Comparison of ENCODE assay signal across 9 mouse cellular contexts in the genomic region with DNA sequence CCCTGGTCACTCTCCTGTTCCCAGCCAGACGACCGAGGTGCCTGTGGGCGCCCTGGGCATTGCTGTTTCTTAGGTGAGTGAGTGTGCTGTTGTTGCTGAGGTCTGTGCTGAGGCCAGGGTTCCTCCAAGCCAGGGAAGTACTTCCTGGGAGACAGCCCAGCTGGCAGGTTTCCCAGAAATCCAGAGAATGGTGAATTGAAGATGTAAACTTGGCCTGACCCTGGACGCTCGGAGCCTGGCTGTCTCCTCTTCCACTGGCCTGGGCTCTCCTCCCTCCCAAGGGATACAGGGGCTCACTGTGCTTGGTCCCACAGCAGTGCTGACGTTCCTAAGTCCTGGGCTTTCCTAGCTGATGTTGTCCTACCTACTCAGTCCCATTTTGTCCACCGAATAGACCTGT. TPM values are rescaled to one million over a fixed set of nuclear protein-coding genes. Genes with fewer than 3 reads are reported as not detected.
DNase-seq lines count a peak whose midpoint lies in the region; ATAC-seq and TF ChIP-seq lines count a peak whose summit lies in the region.
"Had no signal": no experiment of that assay in that cellular context is flagged by ENCODE, and none has a peak within 500 bp of the region (broad histone marks: within the 10 kb centered on the region; RNA-seq: fewer than 3 reads in every experiment).

No protein-coding gene starts in this region.

- 0 out of 2 replicates have a peak, but pooled peaks cover 4% of the 10 kb centered on the region for H3K36me3 ChIP-seq in kidney, embryonic 16.5 days (ENCODE audit: insufficient read depth, low read length)
- H3K36me3 ChIP-seq in heart, embryonic 13.5 days, result 0 out of 2 replicates have a peak, but pooled peaks cover 3% of the 10 kb centered on the region
- no peaks in the 10 kb centered on the region for H3K36me3 ChIP-seq in forebrain, embryonic 12.5 days (replicated peaks)

- H3K4me2 ChIP-seq in kidney, embryonic 16.5 days (replicated peaks; ENCODE audit: low read depth, low read length), result no peak overlapping the region
- H3K4me2 ChIP-seq in heart, embryonic 13.5 days, result no peak overlapping the region
- H3K4me2 ChIP-seq in forebrain, embryonic 12.5 days, result no peak overlapping the region

- 63% methylated on average over 7 of the region's 7 CpGs for WGBS in kidney, embryonic 16.5 days
- 48% methylated on average over 7 of the region's 7 CpGs for WGBS in heart, embryonic 13.5 days
- 25% methylated on average over 7 of the region's 7 CpGs for WGBS in lung, adult 2 months
- WGBS in forebrain, embryonic 12.5 days, result 69% methylated on average over 7 of the region's 7 CpGs

- H3K4me1 ChIP-seq in kidney, embryonic 16.5 days (ENCODE audit: insufficient read depth, low read length), result peaks cover 18% of the 10 kb centered on the region
- H3K4me1 ChIP-seq in heart, embryonic 13.5 days, result peaks cover 41% of the 10 kb centered on the region
- H3K4me1 ChIP-seq in lung, adult 2 months (ENCODE audit: control insufficient read depth, insufficient read depth, low read length), result peaks cover 29% of the 10 kb centered on the region
- H3K4me1 ChIP-seq in forebrain, embryonic 12.5 days, result peaks cover 17% of the 10 kb centered on the region

- H3K27ac ChIP-seq in kidney, embryonic 16.5 days (ENCODE audit: low read length), result no peak overlapping the region
- peak overlapping the region; percentile 42 for H3K27ac ChIP-seq in heart, embryonic 13.5 days (replicated peaks)
- no peak overlapping the region for H3K27ac ChIP-seq in forebrain, embryonic 12.5 days
- H3K27ac ChIP-seq: macrophage had no signal

- ATAC-seq in kidney, embryonic 16.5 days (ENCODE audit: low FRiP score, low TSS enrichment), result no peak
- ATAC-seq in heart, embryonic 13.5 days (ENCODE audit: extremely low read depth, insufficient number of reproducible peaks, low FRiP score, low TSS enrichment), result no peak
- ATAC-seq in forebrain, embryonic 12.5 days (ENCODE audit: low FRiP score), result no peak

- H3K9me3 ChIP-seq in kidney, embryonic 16.5 days (ENCODE audit: low read length), result no peaks in the 10 kb centered on the region
- no peaks in the 10 kb centered on the region for H3K9me3 ChIP-seq in heart, embryonic 13.5 days
- no peaks in the 10 kb centered on the region for H3K9me3 ChIP-seq in forebrain, embryonic 12.5 days

- peak; percentile 73 for DNase-seq in kidney, adult 18-20 months
- DNase-seq in adrenal gland, postnatal 14 days, result peak; percentile 89
- peak; percentile 73 for DNase-seq in lung, adult 2 months
- DNase-seq in retina, postnatal 1 day, result no peak
- no peak for DNase-seq in layer of hippocampus, adult 9-10 months (ENCODE audit: low spot score)

- no peak for TF ChIP-seq CTCF in lung, adult 2 months (IDR thresholded peaks at IDR 0.05; ENCODE audit: insufficient read depth, low read length)

- H3K9ac ChIP-seq in kidney, embryonic 16.5 days (replicated peaks; ENCODE audit: low read length), result no peak overlapping the region
- H3K9ac ChIP-seq in heart, embryonic 13.5 days, result peak overlapping the region; percentile 44; the same call in 1 of the 2 replicates
- H3K9ac ChIP-seq in forebrain, embryonic 12.5 days, result no peak overlapping the region

- no peak overlapping the region for H3K4me3 ChIP-seq in kidney, embryonic 16.5 days (ENCODE audit: low read length)
- H3K4me3 ChIP-seq in heart, embryonic 13.5 days, result no peak overlapping the region
- H3K4me3 ChIP-seq in lung, adult 2 months (replicated peaks; ENCODE audit: extremely low read depth, low read depth, low read length), result no peak overlapping the region
- no peak overlapping the region for H3K4me3 ChIP-seq in forebrain, embryonic 12.5 days (replicated peaks)

- H3K27me3 ChIP-seq in kidney, embryonic 16.5 days (ENCODE audit: insufficient read depth, low read length), result no peaks in the 10 kb centered on the region
- no peaks in the 10 kb centered on the region for H3K27me3 ChIP-seq in heart, embryonic 13.5 days (replicated peaks)
- peaks cover 8% of the 10 kb centered on the region for H3K27me3 ChIP-seq in forebrain, embryonic 12.5 days

- no peak for TF ChIP-seq POLR2A in lung, adult 2 months (IDR thresholded peaks at IDR 0.05; ENCODE audit: borderline replicate concordance, extremely low read depth, low read depth, low read length)

RNA-seq across cellular contexts. Expression of gene Il4ra, which starts 25.1 kb away (rescaled TPM):
- polyA plus RNA-seq in kidney, embryonic 16.5 days (2015; fragmentation: Nextera tagmentation; extraction: Ambion mirVana), result 11.5 and 13.1 TPM in 2 replicates
- 51.5 and 62.0 TPM in 2 replicates for total RNA-seq in adrenal gland, postnatal 14 days (2021)
- 3.7 and 4.9 TPM in 2 replicates for polyA plus RNA-seq in heart, embryonic 13.5 days (2015; fragmentation: Nextera tagmentation; extraction: Ambion mirVana)
- 75.3 and 85.2 TPM in 2 replicates for polyA plus RNA-seq in lung, adult 2 months (2012; rRNA removed)
- polyA plus RNA-seq in forebrain, embryonic 12.5 days (2016; fragmentation: Nextera tagmentation; extraction: Ambion mirVana), result 3.4 and 3.5 TPM in 2 replicates

RNA-seq across cellular contexts. Expression of gene Il21r, which starts 26.2 kb away (rescaled TPM):
- polyA plus RNA-seq in kidney, embryonic 16.5 days (2015; fragmentation: Nextera tagmentation; extraction: Ambion mirVana), result 0.34 and 0.35 TPM in 2 replicates
- 0.63 and 8.8 TPM in 2 replicates for total RNA-seq in adrenal gland, postnatal 14 days (2021)
- polyA plus RNA-seq in heart, embryonic 13.5 days (2015; fragmentation: Nextera tagmentation; extraction: Ambion mirVana), result 0.35 and 0.47 TPM in 2 replicates
- polyA plus RNA-seq in lung, adult 2 months (2012; rRNA removed), result 7.6 and 8.8 TPM in 2 replicates
- polyA plus RNA-seq in forebrain, embryonic 12.5 days (2016; fragmentation: Nextera tagmentation; extraction: Ambion mirVana), result 0.12 and 0.31 TPM in 2 replicates

Comparison
In these comparisons a context has a peak if more than half of its experiments do, and no peak if none do; other contexts are left out.
1. DNase-seq: peak in kidney, adult 18-20 months (single experiment), adrenal gland, postnatal 14 days (single experiment) and lung, adult 2 months (single experiment); none in retina, postnatal 1 day (single experiment) and layer of hippocampus, adult 9-10 months (single experiment).